8 mouse cellular contexts compared by ENCODE assay signal in the genomic region with DNA sequence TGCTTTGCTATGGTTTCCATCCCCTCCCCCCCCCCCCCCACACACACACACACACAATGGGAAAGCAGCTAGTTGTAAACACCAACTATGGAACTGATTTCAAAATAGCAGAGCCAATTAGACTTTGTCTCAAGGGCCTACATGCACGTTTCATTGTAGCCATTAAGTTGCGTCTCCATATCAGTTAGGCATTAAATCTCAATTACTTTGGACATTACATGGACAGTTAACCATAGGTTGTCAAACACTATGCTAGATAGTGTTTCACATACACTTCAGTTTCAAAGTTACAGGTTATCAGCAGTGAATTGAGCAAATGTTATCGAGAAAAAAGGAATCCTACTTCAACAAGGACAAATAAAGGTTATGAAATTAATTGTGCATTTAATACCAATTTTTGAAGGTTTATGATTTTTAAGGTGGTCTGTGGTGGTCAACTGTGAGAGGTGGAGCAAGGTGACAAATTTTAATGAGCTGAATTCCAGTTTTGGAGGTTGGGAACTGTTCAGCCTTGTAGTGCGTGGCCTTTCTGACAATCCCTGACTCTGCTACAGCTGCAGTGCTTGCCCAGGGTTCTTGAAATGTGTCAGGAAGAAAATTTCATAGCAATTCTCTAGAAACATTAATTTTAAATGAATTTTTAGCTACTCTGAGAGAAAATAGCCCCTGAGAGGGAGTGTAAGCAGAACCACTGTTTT.
DNase-seq lines count a peak whose midpoint lies in the region; ATAC-seq and TF ChIP-seq lines count a peak whose summit lies in the region.
"Had no signal": no experiment of that assay in that cellular context is flagged by ENCODE, and none has a peak within 500 bp of the region (broad histone marks: within the 10 kb centered on the region; RNA-seq: fewer than 3 reads in every experiment).

No protein-coding gene starts in this region.

- no peak for ATAC-seq in lung, embryonic 16.5 days (ENCODE audit: low read depth)
- peak; percentile 41 for ATAC-seq in hindbrain, embryonic 11.5 days (ENCODE audit: low FRiP score)
- no peak for ATAC-seq in liver, embryonic 12.5 days
- no peak for ATAC-seq in stomach, postnatal 0 days (ENCODE audit: low FRiP score, low TSS enrichment)

- DNase-seq in lung, postnatal 25 days (ENCODE audit: low spot score) = no peak
- no peak for DNase-seq in hindbrain, embryonic 11.5 days (ENCODE audit: low spot score)
- no peak for DNase-seq in stomach, postnatal 0 days (ENCODE audit: low spot score)
- no peak for DNase-seq in cerebellum, adult 18-20 months
- no peak for DNase-seq in testis, postnatal 10 days (ENCODE audit: low spot score)
- DNase-seq: adrenal gland, postnatal 25 days had no signal

- no peak overlapping the region for H3K27ac ChIP-seq in lung, embryonic 16.5 days (ENCODE audit: low read length)
- no peak overlapping the region for H3K27ac ChIP-seq in hindbrain, embryonic 11.5 days (ENCODE audit: low read depth, low read length)
- no peak overlapping the region for H3K27ac ChIP-seq in liver, embryonic 12.5 days
- H3K27ac ChIP-seq in stomach, postnatal 0 days (replicated peaks) = no peak overlapping the region

- no peaks in the 10 kb centered on the region for H3K9me3 ChIP-seq in lung, embryonic 16.5 days (ENCODE audit: control insufficient read depth, low read length)
- H3K9me3 ChIP-seq in hindbrain, embryonic 11.5 days (ENCODE audit: control insufficient read depth, low read length) = no peaks in the 10 kb centered on the region
- no peaks in the 10 kb centered on the region for H3K9me3 ChIP-seq in liver, embryonic 12.5 days (replicated peaks)
- H3K9me3 ChIP-seq in stomach, postnatal 0 days (ENCODE audit: control insufficient read depth, low read length) = no peaks in the 10 kb centered on the region

- H3K4me2 ChIP-seq in lung, embryonic 16.5 days (ENCODE audit: low read depth, low read length) = peak overlapping the region; percentile 48; the same call in 1 of the 2 replicates
- H3K4me2 ChIP-seq in hindbrain, embryonic 11.5 days (replicated peaks; ENCODE audit: low read depth, low read length) = peak overlapping the region; percentile 46
- H3K4me2 ChIP-seq in liver, embryonic 12.5 days = peak overlapping the region; percentile 51
- H3K4me2 ChIP-seq in stomach, postnatal 0 days (replicated peaks; ENCODE audit: low read depth) = peak overlapping the region; percentile 52

- no peak for TF ChIP-seq EP300 in stomach, postnatal 0 days (optimal IDR thresholded peaks at IDR 0.05)

- no peak overlapping the region for H3K9ac ChIP-seq in lung, embryonic 16.5 days (ENCODE audit: low read length)
- no peak overlapping the region; the same call in 1 of the 2 replicates for H3K9ac ChIP-seq in hindbrain, embryonic 11.5 days (ENCODE audit: low read depth, low read length)
- no peak overlapping the region for H3K9ac ChIP-seq in liver, embryonic 12.5 days
- 0 out of 2 replicates have a peak overlapping the region, but pooled peaks have one; percentile 23 for H3K9ac ChIP-seq in stomach, postnatal 0 days (ENCODE audit: low read length)

- H3K4me3 ChIP-seq in lung, embryonic 16.5 days (ENCODE audit: low read length) = peak overlapping the region; percentile 21
- peak overlapping the region; percentile 13; the same call in 1 of the 2 replicates for H3K4me3 ChIP-seq in hindbrain, embryonic 11.5 days (ENCODE audit: low read depth, low read length)
- no peak overlapping the region; the same call in 1 of the 2 replicates for H3K4me3 ChIP-seq in liver, embryonic 12.5 days
- peak overlapping the region; percentile 28 for H3K4me3 ChIP-seq in stomach, postnatal 0 days (ENCODE audit: low read depth, low read length)

- H3K4me1 ChIP-seq in lung, embryonic 16.5 days (replicated peaks; ENCODE audit: control insufficient read depth, insufficient read depth, low read length) = no peaks in the 10 kb centered on the region
- H3K4me1 ChIP-seq in hindbrain, embryonic 11.5 days (replicated peaks; ENCODE audit: control insufficient read depth, insufficient read depth, low read length) = no peaks in the 10 kb centered on the region
- H3K4me1 ChIP-seq in liver, embryonic 12.5 days = no peaks in the 10 kb centered on the region
- no peaks in the 10 kb centered on the region for H3K4me1 ChIP-seq in stomach, postnatal 0 days (replicated peaks; ENCODE audit: control insufficient read depth, insufficient read depth)

- no peak for TF ChIP-seq CTCF in stomach, postnatal 0 days (IDR thresholded peaks at IDR 0.05; ENCODE audit: low read depth)

- H3K27me3 ChIP-seq in lung, embryonic 16.5 days (ENCODE audit: control insufficient read depth, insufficient read depth, low read depth, low read length) = no peaks in the 10 kb centered on the region
- H3K27me3 ChIP-seq in hindbrain, embryonic 11.5 days (ENCODE audit: control insufficient read depth, insufficient read depth, low read length) = no peaks in the 10 kb centered on the region
- no peaks in the 10 kb centered on the region for H3K27me3 ChIP-seq in liver, embryonic 12.5 days (replicated peaks)
- no peaks in the 10 kb centered on the region for H3K27me3 ChIP-seq in stomach, postnatal 0 days (ENCODE audit: control insufficient read depth, insufficient read depth, low read length)

- WGBS in lung, embryonic 16.5 days = 67% methylated on average over 4 of the region's 4 CpGs
- WGBS in hindbrain, embryonic 11.5 days = 87% methylated on average over 4 of the region's 4 CpGs
- 71% methylated on average over 4 of the region's 4 CpGs for WGBS in liver, embryonic 12.5 days (ENCODE audit: insufficient replicate concordance)
- 81% methylated on average over 4 of the region's 4 CpGs for WGBS in stomach, postnatal 0 days

- no peaks in the 10 kb centered on the region for H3K36me3 ChIP-seq in lung, embryonic 16.5 days (ENCODE audit: control insufficient read depth, insufficient read depth, low read length)
- no peaks in the 10 kb centered on the region for H3K36me3 ChIP-seq in hindbrain, embryonic 11.5 days (ENCODE audit: control insufficient read depth, insufficient read depth, low read length)
- no peaks in the 10 kb centered on the region for H3K36me3 ChIP-seq in liver, embryonic 12.5 days
- no peaks in the 10 kb centered on the region for H3K36me3 ChIP-seq in stomach, postnatal 0 days (ENCODE audit: control insufficient read depth, insufficient read depth, low read length)
